Mouse (Mus musculus) hindbrain, embryonic 14.5 days (tissue): ENCODE measurements around the gene Adra1b. TPM values are rescaled to one million over a fixed set of nuclear protein-coding genes. Genes with fewer than 3 reads are reported as not detected.

Experiments used
- ATAC-seq: fragments of 200-750 bp; cut with Nextera tagmentation; 2 replicates; pipeline ENCODE4 v1.8.0; 2017; ENCODE audit warnings: moderate number of reproducible peaks, mild to moderate bottlenecking, moderate TSS enrichment, moderate library complexity; ENCODE audit not compliant: low FRiP score
- DNase-seq: peaks from one replicate; pipeline ENCODE4 v3.0.0-alpha.2; 2015; ENCODE audit warnings: low spot score
- H3K27ac ChIP-seq: fragments of 300-500 bp; sonication (generic); 2 replicates; pipeline ENCODE4 v1.5.1; 2014; ENCODE audit warnings: mild to moderate bottlenecking, moderate library complexity
- H3K27me3 ChIP-seq: fragments of 300-500 bp; sonication (generic); 2 replicates; pipeline ENCODE4 v1.6.1; 2014; ENCODE audit warnings: mild to moderate bottlenecking, low read length, mixed read lengths; ENCODE audit not compliant: control insufficient read depth, insufficient read depth
- H3K36me3 ChIP-seq: fragments of 300-500 bp; sonication (generic); replicated peaks from 2 replicates; pipeline ENCODE4 v1.6.1; 2014; ENCODE audit not compliant: control insufficient read depth, insufficient read depth
- H3K4me1 ChIP-seq: fragments of 300-500 bp; sonication (generic); replicated peaks from 2 replicates; pipeline ENCODE4 v1.6.1; 2014; ENCODE audit warnings: antibody characterized with exemption, low read length, mixed read lengths; ENCODE audit not compliant: control insufficient read depth, insufficient read depth
- H3K4me2 ChIP-seq: fragments of 300-500 bp; sonication (generic); replicated peaks from 2 replicates; pipeline ENCODE4 v1.6.1; 2014; ENCODE audit warnings: mild to moderate bottlenecking, moderate library complexity
- H3K4me3 ChIP-seq: fragments of 300-500 bp; sonication (generic); replicated peaks from 2 replicates; pipeline ENCODE4 v1.5.1; 2014; ENCODE audit warnings: mild to moderate bottlenecking, low read length
- H3K9ac ChIP-seq: fragments of 300-500 bp; sonication (generic); 2 replicates; pipeline ENCODE4 v1.6.1; 2014
- H3K9me3 ChIP-seq: fragments of 300-500 bp; sonication (generic); 2 replicates; pipeline ENCODE4 v1.6.1; 2016; ENCODE audit warnings: low read length; ENCODE audit not compliant: control insufficient read depth
- WGBS: fragments of 180-500 bp; shearing (Covaris S2); extraction: QIAGEN DNeasy Blood & Tissue Kit; methylation state at CpG from one replicate; pipeline ENCODE4 v1.1.7; 2014; 5-methylcytosine and 5-hydroxymethylcytosine counted together
- polyA plus RNA-seq: library from polyadenylated mRNA; unstranded; fragments of >200 nt; fragmentation: Nextera tagmentation; extraction: Ambion mirVana; gene quantifications from 2 replicates; pipeline ENCODE4 v1.2.1, GENCODE M21; 2014

Adra1b gene
- polyA plus RNA-seq, 1 experiment from 2014 or later = 6.2 TPM

DNA sequence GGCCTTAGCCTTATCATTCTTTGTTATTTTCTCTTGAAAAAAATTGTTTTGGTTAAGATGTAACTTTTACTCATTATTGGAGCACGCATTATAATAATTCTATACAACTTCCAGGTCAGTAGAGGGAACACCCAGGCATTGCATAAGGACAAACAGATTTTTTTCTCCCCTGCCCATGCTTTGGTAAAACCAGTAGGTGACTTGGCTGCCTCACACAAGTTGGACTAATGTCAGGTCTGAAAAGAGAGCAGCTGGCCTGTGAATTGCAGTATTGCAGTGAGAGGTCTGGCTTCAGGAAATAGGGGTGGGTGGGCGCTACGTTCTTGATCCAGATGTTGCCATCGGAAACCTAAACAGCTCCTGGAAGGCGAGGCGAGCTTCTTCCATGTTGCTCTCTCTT lies 10.6 kb upstream of the Adra1b start:
- Histone ChIP-seq H3K27ac (no peak overlapping the region), H3K4me3 (no peak overlapping the region), H3K9ac (no peak overlapping the region), H3K36me3 (no peaks in the 10 kb centered on the region), H3K4me1 (no peaks in the 10 kb centered on the region), H3K27me3 (no peaks in the 10 kb centered on the region), H3K9me3 (no peaks in the 10 kb centered on the region), H3K4me2 (no peak overlapping the region)
- no peak for DNase-seq
- no peak for ATAC-seq
- 87% methylated on average over 6 of the region's 6 CpGs for WGBS

DNA sequence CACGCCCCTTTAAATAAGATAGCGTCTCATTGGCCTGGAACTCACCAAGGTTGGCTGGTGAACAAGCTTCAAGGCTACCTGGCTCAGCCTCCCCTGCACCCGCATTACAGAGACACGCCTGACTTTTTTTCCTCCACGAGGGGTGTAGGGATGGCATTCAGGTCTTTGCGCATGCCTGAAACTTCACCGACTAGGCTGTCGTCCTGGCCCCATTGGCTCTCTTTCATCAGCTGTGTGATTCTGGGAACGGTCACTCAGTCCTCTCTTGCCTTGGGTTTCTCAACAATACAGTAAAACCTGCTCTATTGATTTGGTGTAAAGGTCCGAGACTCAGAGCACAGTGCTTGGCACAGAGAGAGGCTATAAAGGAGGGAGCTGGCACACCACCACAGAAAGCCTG lies 2.3 kb upstream of the Adra1b start:
- Histone ChIP-seq H3K27me3 (no peaks in the 10 kb centered on the region), H3K4me2 (no peak overlapping the region), H3K9ac (no peak overlapping the region), H3K4me3 (no peak overlapping the region), H3K36me3 (no peaks in the 10 kb centered on the region), H3K4me1 (no peaks in the 10 kb centered on the region), H3K27ac (no peak overlapping the region), H3K9me3 (no peaks in the 10 kb centered on the region)
- ATAC-seq (no peak), DNase-seq (no peak)
- WGBS = 84% methylated on average over 10 of the region's 10 CpGs

GRCm38 (mm10) chr11:43899696-43900095 lies 1.3 kb downstream of the Adra1b start:
- ATAC-seq (no peak), DNase-seq (no peak)
- no peak overlapping the region for H3K27ac ChIP-seq
- H3K9me3 ChIP-seq = no peaks in the 10 kb centered on the region
- WGBS = 92% methylated on average over 2 of the region's 2 CpGs
- no peaks in the 10 kb centered on the region for H3K36me3 ChIP-seq
- H3K27me3 ChIP-seq = no peaks in the 10 kb centered on the region
- no peak overlapping the region for H3K4me3 ChIP-seq
- H3K9ac ChIP-seq = no peak overlapping the region
- no peaks in the 10 kb centered on the region for H3K4me1 ChIP-seq
- no peak overlapping the region for H3K4me2 ChIP-seq

- WGBS = 65% methylated on average over 2 of the region's 2 CpGs
- no peak overlapping the region for H3K9ac ChIP-seq
- no peak overlapping the region for H3K27ac ChIP-seq
- H3K4me2 ChIP-seq = no peak overlapping the region
- no peak overlapping the region for H3K4me3 ChIP-seq
- H3K27me3 ChIP-seq = no peaks in the 10 kb centered on the region
- DNase-seq (no peak), ATAC-seq (no peak)
- H3K9me3 ChIP-seq = no peaks in the 10 kb centered on the region
- no peaks in the 10 kb centered on the region for H3K36me3 ChIP-seq
- H3K4me1 ChIP-seq = no peaks in the 10 kb centered on the region
These were observed 5.7 kb downstream of the Adra1b start for GRCm38 (mm10) chr11:43895323-43895722.

DNA sequence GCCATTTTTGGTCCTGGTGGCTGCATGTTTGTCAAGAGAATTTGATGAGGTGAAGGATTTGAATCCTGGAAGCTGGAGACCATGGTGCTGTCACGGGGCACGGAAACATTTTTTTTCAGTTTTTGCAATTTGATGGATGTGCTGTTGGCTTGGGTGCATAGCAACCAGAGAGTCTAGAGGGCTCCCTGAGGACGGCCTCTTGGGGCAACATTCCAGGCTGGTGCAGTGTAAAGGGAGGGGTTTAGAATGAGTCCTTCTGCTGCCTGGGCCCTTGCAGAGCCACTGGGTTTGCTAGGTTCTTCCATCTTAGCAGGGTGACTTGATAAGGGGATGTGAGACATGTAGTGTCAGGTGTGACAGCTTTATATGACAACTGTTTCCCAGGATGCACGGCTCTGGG lies 8.5 kb downstream of the Adra1b start:
- Histone ChIP-seq H3K4me3 (no peak overlapping the region), H3K4me1 (no peaks in the 10 kb centered on the region), H3K4me2 (no peak overlapping the region), H3K9ac (no peak overlapping the region), H3K36me3 (no peaks in the 10 kb centered on the region), H3K9me3 (no peaks in the 10 kb centered on the region), H3K27me3 (no peaks in the 10 kb centered on the region), H3K27ac (no peak overlapping the region)
- DNase-seq (no peak), ATAC-seq (no peak)
- WGBS = 73% methylated on average over 4 of the region's 4 CpGs

DNA sequence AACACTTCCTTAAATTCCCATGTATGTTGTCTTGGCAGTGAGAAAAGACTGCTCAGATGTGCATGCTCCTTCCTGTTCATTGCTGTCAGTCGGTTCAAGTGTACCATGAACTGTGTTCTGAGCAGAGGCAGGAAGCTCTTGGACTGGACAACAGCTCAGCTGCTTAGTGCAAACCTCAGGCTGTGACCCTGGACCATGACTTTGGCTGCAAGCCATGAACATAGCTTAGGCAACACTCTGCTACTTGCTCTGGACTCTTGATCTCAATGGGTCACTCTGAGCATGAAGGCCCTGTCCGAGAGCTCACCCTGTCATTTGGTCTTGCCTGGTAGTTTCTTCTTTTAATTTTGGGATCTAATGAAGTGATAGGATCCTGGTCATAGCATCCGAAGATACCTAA lies 9.6 kb downstream of the Adra1b start:
- DNase-seq (no peak), ATAC-seq (no peak)
- no peak overlapping the region for H3K27ac ChIP-seq
- H3K4me1 ChIP-seq = no peaks in the 10 kb centered on the region
- no peak overlapping the region for H3K4me2 ChIP-seq
- H3K9me3 ChIP-seq = no peaks in the 10 kb centered on the region
- H3K36me3 ChIP-seq = no peaks in the 10 kb centered on the region
- H3K9ac ChIP-seq = no peak overlapping the region
- no peaks in the 10 kb centered on the region for H3K27me3 ChIP-seq
- H3K4me3 ChIP-seq = no peak overlapping the region
- WGBS = 93% methylated on average over 3 of the region's 3 CpGs

DNA sequence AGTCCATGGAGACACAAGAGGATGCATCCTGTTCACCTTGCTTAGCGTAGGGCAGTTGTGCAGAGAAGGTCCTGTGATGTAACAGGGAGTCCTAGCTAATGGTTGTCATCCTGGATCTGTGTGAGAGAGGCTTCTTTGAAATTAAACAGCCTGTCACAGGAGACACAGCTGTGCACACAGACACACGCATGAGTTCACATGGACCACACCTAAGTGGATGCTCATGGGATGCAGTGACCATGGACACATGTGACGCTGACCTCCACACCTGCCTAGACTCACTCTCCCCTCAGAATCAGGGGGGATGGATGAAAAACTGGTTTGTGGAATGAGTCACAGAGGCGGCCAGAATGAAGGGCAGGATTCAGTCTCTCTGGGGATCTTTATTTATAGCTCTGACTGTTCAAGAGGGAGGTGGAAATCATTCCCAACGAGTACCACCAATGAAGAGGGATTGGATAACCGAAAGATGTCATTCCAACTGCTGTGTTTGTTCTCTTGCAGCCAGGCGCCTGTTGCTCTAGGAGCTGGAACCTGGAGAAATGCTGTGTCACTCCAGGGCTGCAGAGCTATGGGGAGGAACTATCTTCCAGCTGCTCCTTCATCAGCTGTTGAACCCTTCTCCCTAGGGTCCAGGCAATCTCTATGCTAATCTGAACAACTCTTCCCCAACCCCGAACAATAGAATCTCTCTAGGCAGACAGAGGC lies 11.6 kb downstream of the Adra1b start:
- WGBS = 70% methylated on average over 8 of the region's 8 CpGs
- H3K27ac ChIP-seq = no peak overlapping the region
- no peak overlapping the region for H3K9ac ChIP-seq
- H3K4me3 ChIP-seq = no peak overlapping the region
- no peaks in the 10 kb centered on the region for H3K36me3 ChIP-seq
- ATAC-seq (no peak; the same call in 1 of the 2 replicates), DNase-seq (no peak)
- H3K4me2 ChIP-seq = no peak overlapping the region
- H3K9me3 ChIP-seq = no peaks in the 10 kb centered on the region
- H3K4me1 ChIP-seq = no peaks in the 10 kb centered on the region
- no peaks in the 10 kb centered on the region for H3K27me3 ChIP-seq

DNA sequence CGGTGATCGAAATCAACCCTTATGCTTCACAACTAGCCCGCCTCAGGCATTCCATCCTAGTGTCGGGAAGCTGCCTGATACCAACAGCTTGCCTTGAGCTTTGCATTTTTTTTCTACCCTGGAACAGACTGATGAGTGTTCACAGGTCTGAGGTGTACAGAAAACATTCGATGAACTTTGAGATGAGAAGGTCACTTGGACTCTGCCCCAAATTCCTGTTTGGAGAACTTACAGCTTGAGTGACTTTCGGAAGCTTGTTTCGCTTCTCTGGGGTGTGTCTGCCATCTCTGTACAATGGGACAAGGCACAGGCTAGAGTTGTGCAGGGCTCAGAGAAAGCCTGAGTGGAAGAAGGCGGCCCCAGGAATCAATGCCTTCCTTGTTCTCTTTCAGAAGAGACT lies 12.3 kb downstream of the Adra1b start:
- H3K4me2 ChIP-seq = no peak overlapping the region
- H3K9me3 ChIP-seq = no peaks in the 10 kb centered on the region
- no peak overlapping the region for H3K27ac ChIP-seq
- H3K27me3 ChIP-seq = no peaks in the 10 kb centered on the region
- no peaks in the 10 kb centered on the region for H3K36me3 ChIP-seq
- no peak overlapping the region for H3K9ac ChIP-seq
- DNase-seq = no peak
- H3K4me1 ChIP-seq = no peaks in the 10 kb centered on the region
- ATAC-seq = no peak
- 86% methylated on average over 8 of the region's 8 CpGs for WGBS
- no peak overlapping the region for H3K4me3 ChIP-seq

DNA sequence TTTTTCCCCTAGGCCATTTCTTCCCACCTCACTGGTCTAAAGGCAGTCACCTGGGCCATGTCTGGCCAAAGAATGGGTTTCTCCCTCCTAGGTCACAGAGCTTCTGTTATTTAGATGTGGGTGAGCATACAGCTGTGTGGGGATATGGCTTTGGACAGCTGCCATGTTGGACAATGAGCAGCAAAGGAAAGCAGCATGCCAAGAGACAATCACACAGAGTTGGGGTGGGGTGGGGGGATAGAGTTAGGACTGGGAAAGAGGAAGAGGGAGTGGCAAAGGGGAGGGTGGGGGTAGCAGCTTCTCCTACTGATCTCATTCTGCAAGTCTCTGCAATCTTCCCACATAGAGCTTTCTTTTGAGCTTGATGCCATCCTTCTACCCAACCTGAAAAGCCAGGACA lies 13.4 kb downstream of the Adra1b start:
- Histone ChIP-seq H3K27me3 (no peaks in the 10 kb centered on the region), H3K9ac (no peak overlapping the region), H3K4me1 (no peaks in the 10 kb centered on the region), H3K36me3 (no peaks in the 10 kb centered on the region), H3K4me3 (no peak overlapping the region), H3K9me3 (no peaks in the 10 kb centered on the region), H3K27ac (no peak overlapping the region), H3K4me2 (no peak overlapping the region)
- ATAC-seq (no peak), DNase-seq (no peak)

- Histone ChIP-seq H3K4me1 (no peaks in the 10 kb centered on the region), H3K4me2 (no peak overlapping the region)
- DNase-seq = no peak
These were observed 16.5 kb downstream of the Adra1b start for GRCm38 (mm10) chr11:43884521-43884920.

More at GRCm38 (mm10) chr11:43884521-43884920, 16.5 kb downstream of the Adra1b start:
- H3K4me3 ChIP-seq = no peak overlapping the region
- no peak overlapping the region for H3K9ac ChIP-seq
- no peak for ATAC-seq
- H3K27ac ChIP-seq = no peak overlapping the region
- H3K36me3 ChIP-seq = no peaks in the 10 kb centered on the region
- H3K9me3 ChIP-seq = no peaks in the 10 kb centered on the region
- H3K27me3 ChIP-seq = no peaks in the 10 kb centered on the region
